Mouse (Mus musculus) myocyte (in vitro differentiated cells): ENCODE data around the gene Gucd1. TPM values are rescaled to one million over a fixed set of nuclear protein-coding genes. Genes with fewer than 3 reads are reported as not detected.

Experiments
- H3K27me3 ChIP-seq: one replicate; pipeline ENCODE4 v1.6.1; 2011; ENCODE audit not compliant: control insufficient read depth, insufficient read depth, insufficient read length
- H3K36me3 ChIP-seq: one replicate; pipeline ENCODE4 v1.6.1; 2011; ENCODE audit not compliant: control insufficient read depth, insufficient read depth
- H3K4me2 ChIP-seq: one replicate; pipeline ENCODE4 v1.6.1; 2011; ENCODE audit warnings: low read depth, control low read depth
- H3K4me3 ChIP-seq: one replicate; pipeline ENCODE4 v1.5.1; 2011; ENCODE audit warnings: mild to moderate bottlenecking, control low read depth, moderate library complexity
- H3K79me2 ChIP-seq: one replicate; pipeline ENCODE4 v1.6.1; 2011; ENCODE audit not compliant: control insufficient read depth, insufficient read depth
- H3ac ChIP-seq: one replicate; pipeline ENCODE4 v1.6.1; 2011; ENCODE audit not compliant: control insufficient read depth, insufficient read length
- CEBPB ChIP-seq: IDR thresholded peaks from 2 replicates; pipeline ENCODE4 v1.6.1; 2011; ENCODE audit warnings: mild to moderate bottlenecking, moderate library complexity; ENCODE audit not compliant: poor library complexity, insufficient read depth, severe bottlenecking
- E2F4 ChIP-seq: IDR thresholded peaks from one replicate; pipeline ENCODE4 v1.6.1; 2011; ENCODE audit warnings: mild to moderate bottlenecking, control low read depth, moderate library complexity; ENCODE audit not compliant: insufficient read depth
- MAX ChIP-seq: IDR thresholded peaks from one replicate; pipeline ENCODE4 v1.6.1; 2011; ENCODE audit warnings: low read depth, mild to moderate bottlenecking, control low read depth
- MYOD1 ChIP-seq, 3 experiments: IDR thresholded peaks; one replicate each; pipeline ENCODE4 v1.6.1; 2011; ENCODE audit warnings: control low read depth in 2 of 3, low read depth in 2 of 3, mild to moderate bottlenecking in 2 of 3, moderate library complexity in 1 of 3; ENCODE audit not compliant: insufficient read length in 2 of 3, control insufficient read depth in 1 of 3
- MYOG ChIP-seq, 3 experiments: IDR thresholded peaks; one replicate each; pipeline ENCODE4 v1.6.1; 2011; ENCODE audit warnings: control low read depth in 2 of 3, low read depth in 2 of 3, mild to moderate bottlenecking in 2 of 3; ENCODE audit not compliant: insufficient read length in 2 of 3, control insufficient read depth in 1 of 3, insufficient read depth in 1 of 3
- POLR2A ChIP-seq: IDR thresholded peaks from one replicate; pipeline ENCODE4 v1.6.1; 2011; ENCODE audit warnings: low read depth, mild to moderate bottlenecking, control low read depth, moderate library complexity; ENCODE audit not compliant: insufficient read length
- POLR2AphosphoS2 ChIP-seq: IDR thresholded peaks from one replicate; pipeline ENCODE4 v1.6.1; 2011; ENCODE audit warnings: low read depth, control low read depth; ENCODE audit not compliant: insufficient read length
- REST ChIP-seq: IDR thresholded peaks from one replicate; pipeline ENCODE4 v1.6.1; 2011; ENCODE audit warnings: mild to moderate bottlenecking, control low read depth, moderate library complexity; ENCODE audit not compliant: insufficient read depth, insufficient read length
- SRF ChIP-seq: IDR thresholded peaks from one replicate; pipeline ENCODE4 v1.6.1; 2011; ENCODE audit warnings: low read depth; ENCODE audit not compliant: control insufficient read depth, insufficient read length
- TCF12 ChIP-seq: IDR thresholded peaks from one replicate; pipeline ENCODE4 v1.6.1; 2011; ENCODE audit warnings: mild to moderate bottlenecking, control low read depth; ENCODE audit not compliant: poor library complexity, insufficient read depth, severe bottlenecking
- TCF3 ChIP-seq: IDR thresholded peaks from one replicate; pipeline ENCODE4 v1.6.1; 2011; ENCODE audit warnings: low read depth, control low read depth; ENCODE audit not compliant: insufficient read length
- USF1 ChIP-seq: IDR thresholded peaks from one replicate; pipeline ENCODE4 v1.6.1; 2011; ENCODE audit warnings: low read depth, mild to moderate bottlenecking, control low read depth, moderate library complexity
- polyA plus RNA-seq: library from polyadenylated mRNA; unstranded; fragments of >200 nt; fragmentation: generic; extraction: Trizol; gene quantifications from one replicate; pipeline ENCODE4 v1.2.1, GENCODE M21; 2012; ENCODE audit warnings: missing spikeins

Gucd1 gene
- polyA plus RNA-seq, 1 experiment: 17.5 TPM

- Histone ChIP-seq H3K4me3 (no peak overlapping the region), H3K79me2 (peaks cover 88% of the 10 kb centered on the region), H3K4me2 (no peak overlapping the region)
These were observed 2.8 kb upstream of the Gucd1 start for GRCm38 (mm10) chr10:75520581-75520980.

GRCm38 (mm10) chr10:75517073-75517757, 557 bp downstream of the Gucd1 start, which contains the start of gene Snrpd3:
Gene Snrpd3, plus strand, starts transcription at chr10:75517551.
- Histone ChIP-seq H3ac (peak within 1 kb of the TSS; percentile 51), H3K27me3 (no peaks in the 10 kb centered on the region), H3K4me3 (peak within 1 kb of the TSS; percentile 80), H3K4me2 (peak within 1 kb of the TSS; percentile 91), H3K36me3 (peaks cover 21% of the 10 kb centered on the region), H3K79me2 (peaks cover 70% of the 10 kb centered on the region)
- peak in 1 of 3 experiments; percentile 14 for TF ChIP-seq MYOD1 (IDR thresholded peaks at IDR 0.05; ENCODE audit: control insufficient read depth in 1 of 3, insufficient read length in 2 of 3, low read depth in 2 of 3)
- TF ChIP-seq POLR2A: peak; percentile 83
- TF ChIP-seq POLR2AphosphoS2: peak; percentile 84
- TF ChIP-seq CEBPB: 0 out of 2 replicates have a peak, but pooled peaks have one; percentile 1
- TF ChIP-seq MAX: no peak
- no peak for TF ChIP-seq MYOG (IDR thresholded peaks at IDR 0.05; ENCODE audit: control insufficient read depth in 1 of 3, insufficient read depth in 1 of 3, insufficient read length in 2 of 3, low read depth in 2 of 3)

More at GRCm38 (mm10) chr10:75520581-75520980, 2.8 kb upstream of the Gucd1 start:
- peaks cover 38% of the 10 kb centered on the region for H3K36me3 ChIP-seq
- no peaks in the 10 kb centered on the region for H3K27me3 ChIP-seq
- no peak for TF ChIP-seq POLR2A
- no peak for TF ChIP-seq POLR2AphosphoS2
- TF ChIP-seq SRF: no peak
- no peak for TF ChIP-seq USF1
- TF ChIP-seq MYOD1 (IDR thresholded peaks at IDR 0.05; ENCODE audit: control insufficient read depth in 1 of 3, insufficient read length in 2 of 3, low read depth in 2 of 3): no peak
- H3ac ChIP-seq: no peak overlapping the region

GRCm38 (mm10) chr10:75516724-75517072, 1.1 kb downstream of the Gucd1 start:
- H3K4me3 ChIP-seq: peak overlapping the region; percentile 80
- H3K36me3 ChIP-seq: peaks cover 16% of the 10 kb centered on the region
- H3K27me3 ChIP-seq: no peaks in the 10 kb centered on the region
- TF ChIP-seq POLR2AphosphoS2: no peak
- no peak for TF ChIP-seq CEBPB
- no peak for TF ChIP-seq REST
- peaks cover 65% of the 10 kb centered on the region for H3K79me2 ChIP-seq
- peak overlapping the region; percentile 51 for H3ac ChIP-seq
- H3K4me2 ChIP-seq: peak overlapping the region; percentile 89

- H3K4me3 ChIP-seq: peak overlapping the region; percentile 80
- TF ChIP-seq CEBPB: no peak
- TF ChIP-seq USF1: no peak
- TF ChIP-seq TCF12: no peak
- TF ChIP-seq POLR2AphosphoS2: no peak
- no peak for TF ChIP-seq MYOD1 (IDR thresholded peaks at IDR 0.05; ENCODE audit: control insufficient read depth in 1 of 3, insufficient read length in 2 of 3, low read depth in 2 of 3)
- no peak for TF ChIP-seq E2F4
- TF ChIP-seq MYOG (IDR thresholded peaks at IDR 0.05; ENCODE audit: control insufficient read depth in 1 of 3, insufficient read depth in 1 of 3, insufficient read length in 2 of 3, low read depth in 2 of 3): no peak
- no peak for TF ChIP-seq SRF
- no peak for TF ChIP-seq REST
- no peak for TF ChIP-seq TCF3
- TF ChIP-seq POLR2A: no peak
- no peak for TF ChIP-seq MAX
- H3K79me2 ChIP-seq: peaks cover 60% of the 10 kb centered on the region
- peaks cover 11% of the 10 kb centered on the region for H3K36me3 ChIP-seq
- peak overlapping the region; percentile 51 for H3ac ChIP-seq
- H3K4me2 ChIP-seq: peak overlapping the region; percentile 89
- H3K27me3 ChIP-seq: no peaks in the 10 kb centered on the region
These were observed 1.6 kb downstream of the Gucd1 start for GRCm38 (mm10) chr10:75516038-75516723.

GRCm38 (mm10) chr10:75515216-75516037, 2.3 kb downstream of the Gucd1 start:
- peak overlapping the region; percentile 89 for H3K4me2 ChIP-seq
- peak overlapping the region; percentile 80 for H3K4me3 ChIP-seq
- peaks cover 52% of the 10 kb centered on the region for H3K79me2 ChIP-seq
- H3K36me3 ChIP-seq: peaks cover 9% of the 10 kb centered on the region
- no peak overlapping the region for H3ac ChIP-seq
- H3K27me3 ChIP-seq: no peaks in the 10 kb centered on the region
- TF ChIP-seq POLR2AphosphoS2: no peak
- no peak for TF ChIP-seq TCF12
- TF ChIP-seq REST: no peak
- TF ChIP-seq CEBPB: no peak
- no peak for TF ChIP-seq SRF
- no peak for TF ChIP-seq E2F4
- no peak for TF ChIP-seq MYOD1 (IDR thresholded peaks at IDR 0.05; ENCODE audit: control insufficient read depth in 1 of 3, insufficient read length in 2 of 3, low read depth in 2 of 3)
- TF ChIP-seq TCF3: no peak
- TF ChIP-seq USF1: no peak
- no peak for TF ChIP-seq MAX
- TF ChIP-seq MYOG (IDR thresholded peaks at IDR 0.05; ENCODE audit: control insufficient read depth in 1 of 3, insufficient read depth in 1 of 3, insufficient read length in 2 of 3, low read depth in 2 of 3): no peak
